Comparison of ENCODE assay signal across 11 mouse cellular contexts in the genomic region with DNA sequence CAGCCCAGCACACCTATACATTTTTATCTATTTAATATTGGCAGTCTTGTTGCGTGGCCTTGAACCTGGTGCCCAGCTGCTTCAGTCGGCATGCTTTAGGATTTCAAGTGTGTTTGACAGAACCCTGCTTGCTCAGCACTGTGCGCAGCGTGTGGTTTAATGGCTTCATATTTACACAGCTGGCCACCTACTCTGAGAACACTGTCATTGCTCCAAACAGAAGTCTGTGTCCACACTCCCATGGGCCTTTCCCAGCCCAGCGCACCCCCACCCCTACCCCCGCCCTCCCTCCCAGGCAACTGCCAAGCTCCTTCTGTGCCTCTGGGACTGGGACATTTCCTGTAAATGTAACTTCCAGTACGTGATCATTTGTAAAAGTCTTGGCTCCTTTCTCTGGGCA. TPM values are rescaled to one million over a fixed set of nuclear protein-coding genes. Genes with fewer than 3 reads are reported as not detected.
DNase-seq lines count a peak whose midpoint lies in the region; ATAC-seq lines count a peak whose summit lies in the region.
"Had no signal": no experiment of that assay in that cellular context is flagged by ENCODE, and none has a peak within 500 bp of the region (broad histone marks: within the 10 kb centered on the region; RNA-seq: fewer than 3 reads in every experiment).

No protein-coding gene starts in this region.

- ATAC-seq in forebrain, embryonic 15.5 days (replicated peaks): no peak
- ATAC-seq: hindbrain, postnatal 0 days had no signal

- no peaks in the 10 kb centered on the region for H3K27me3 ChIP-seq in forebrain, embryonic 15.5 days
- H3K27me3 ChIP-seq: embryonic facial prominence, embryonic 15.5 days had no signal

- WGBS in forebrain, embryonic 15.5 days: 91% methylated on average over 7 of the region's 7 CpGs

- no peak overlapping the region for H3K4me3 ChIP-seq in forebrain, embryonic 15.5 days
- H3K4me3 ChIP-seq: embryonic facial prominence, embryonic 15.5 days had no signal

- H3K9me3 ChIP-seq in forebrain, embryonic 15.5 days: no peaks in the 10 kb centered on the region
- H3K9me3 ChIP-seq: embryonic facial prominence, embryonic 15.5 days had no signal

- DNase-seq in kidney, adult 18-20 months: peak; percentile 27
- no peak for DNase-seq in kidney, adult 8-10 months
- peak; percentile 43 for DNase-seq in embryo, embryonic 10.5 days (ENCODE audit: low spot score)
- peak; percentile 40 to 41 for DNase-seq in heart, postnatal 14 days
- peak; percentile 43 to 57 for DNase-seq in kidney, postnatal 4 days
- no peak for DNase-seq in cerebellum, adult 9-10 months
- DNase-seq in spleen, postnatal 4 days (ENCODE audit: low spot score in 2 of 2): no peak
- DNase-seq: thymus, postnatal 14 days had no signal

- H3K4me2 ChIP-seq in forebrain, embryonic 15.5 days (replicated peaks): no peak overlapping the region
- H3K4me2 ChIP-seq: embryonic facial prominence, embryonic 15.5 days had no signal

- peaks cover 4% of the 10 kb centered on the region; the same call in 1 of the 2 replicates for H3K4me1 ChIP-seq in forebrain, embryonic 15.5 days

- H3K9ac ChIP-seq in forebrain, embryonic 15.5 days (replicated peaks): no peak overlapping the region
- H3K9ac ChIP-seq: embryonic facial prominence, embryonic 15.5 days had no signal

- no peaks in the 10 kb centered on the region for H3K36me3 ChIP-seq in forebrain, embryonic 15.5 days
- H3K36me3 ChIP-seq: embryonic facial prominence, embryonic 15.5 days had no signal

- no peak overlapping the region for H3K27ac ChIP-seq in forebrain, embryonic 15.5 days (replicated peaks)
- H3K27ac ChIP-seq: embryonic facial prominence, embryonic 15.5 days; hindbrain, postnatal 0 days had no signal

- intact Hi-C loops in heart, postnatal 14 days (cut with DNase I): no loop called here

RNA-seq across cellular contexts. Expression of a gene that starts 20.7 kb away (rescaled TPM):
- 10 to 100 TPM; 37.7 to 39.4 TPM for total RNA-seq in heart, postnatal 14 days (2021)
- 1.3 and 1.4 TPM in 2 replicates for polyA plus RNA-seq in forebrain, embryonic 15.5 days (2015; fragmentation: Nextera tagmentation; extraction: Ambion mirVana)

RNA-seq across cellular contexts. Expression of a gene that starts 45.6 kb away (rescaled TPM):
- total RNA-seq in heart, postnatal 14 days (2021): 1 to 10 TPM; 4.7 to 7.1 TPM
- polyA plus RNA-seq in forebrain, embryonic 15.5 days (2015; fragmentation: Nextera tagmentation; extraction: Ambion mirVana): 3.7 and 4.8 TPM in 2 replicates

Comparison
In these comparisons a context has a peak if more than half of its experiments do, and no peak if none do; other contexts are left out.
1. DNase-seq: peak in kidney, adult 18-20 months (single experiment), embryo, embryonic 10.5 days (single experiment), heart, postnatal 14 days (2 of 2) and kidney, postnatal 4 days (2 of 2); none in kidney, adult 8-10 months (0 of 2), cerebellum, adult 9-10 months (single experiment) and spleen, postnatal 4 days (0 of 2).